In the genomic region with DNA sequence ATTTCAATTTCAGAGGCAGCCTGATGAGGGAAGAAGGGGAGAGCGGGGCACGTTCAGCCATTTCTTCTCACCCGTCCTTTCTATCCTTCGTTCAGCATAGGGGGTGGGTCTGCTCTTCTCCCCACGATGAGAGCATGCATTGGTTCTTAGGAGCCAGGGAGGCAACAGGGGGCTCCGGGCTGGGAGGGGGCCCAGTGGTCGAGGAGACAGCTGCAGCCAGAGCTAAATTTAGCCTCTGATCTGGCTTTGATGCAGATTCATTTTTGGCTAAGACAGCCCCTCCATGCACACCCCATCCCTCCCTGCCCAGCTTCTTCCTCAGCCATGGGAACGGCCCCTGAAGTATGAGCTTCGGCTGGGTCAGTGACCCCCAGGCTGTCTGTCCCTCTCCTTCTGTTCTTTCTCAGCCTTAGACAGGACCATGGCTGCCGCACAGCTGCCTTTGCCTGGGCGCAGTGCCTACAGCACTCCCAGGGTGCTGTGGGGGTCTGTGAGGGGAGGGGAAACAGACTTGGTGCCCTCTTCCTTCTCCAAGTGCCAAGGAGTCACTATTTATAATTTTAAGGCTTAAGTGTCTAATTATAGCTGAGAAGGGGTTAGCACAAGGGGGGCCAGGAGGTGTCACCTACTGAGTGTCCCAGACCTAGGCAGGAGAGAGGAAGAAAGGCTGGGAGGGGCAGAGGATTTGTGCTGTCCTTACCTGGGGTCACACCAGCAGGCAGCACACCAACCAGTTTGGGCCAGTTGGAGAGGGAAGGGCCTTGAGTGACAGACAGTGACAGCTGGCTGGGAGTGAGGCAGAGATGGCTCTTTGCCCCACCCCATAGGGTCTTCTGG, we compare ENCODE assay signal across 10 mouse cellular contexts. TPM values are rescaled to one million over a fixed set of nuclear protein-coding genes. Genes with fewer than 3 reads are reported as not detected.
A peak's percentile ranks its signal among the peaks of the same experiment; 100 is the strongest.
DNase-seq lines count a peak whose midpoint lies in the region; TF ChIP-seq lines count a peak whose summit lies in the region.
"Had no signal": no experiment of that assay in that cellular context is flagged by ENCODE, and none has a peak within 500 bp of the region (broad histone marks: within the 10 kb centered on the region; RNA-seq: fewer than 3 reads in every experiment).

No protein-coding gene starts in this region.

- H3K9me3 ChIP-seq in ES-Bruce4 (replicated peaks; ENCODE audit: control insufficient read depth, insufficient read depth, low read length, poor library complexity, severe bottlenecking) = no peaks in the 10 kb centered on the region
- no peaks in the 10 kb centered on the region for H3K9me3 ChIP-seq in midbrain, embryonic 10.5 days (replicated peaks)
- H3K9me3 ChIP-seq: megakaryocyte, embryonic 14.5 days had no signal

- no peak for TF ChIP-seq POLR2A in ES-Bruce4 (IDR thresholded peaks at IDR 0.05; ENCODE audit: insufficient read depth, low read length)

- no peaks in the 10 kb centered on the region for H3K36me3 ChIP-seq in ES-Bruce4 (ENCODE audit: control insufficient read depth, insufficient read depth, low read length, poor library complexity, severe bottlenecking)
- peaks cover 47% of the 10 kb centered on the region for H3K36me3 ChIP-seq in midbrain, embryonic 10.5 days

- H3K9ac ChIP-seq in ES-Bruce4 (ENCODE audit: low read depth, poor library complexity, severe bottlenecking) = no peak overlapping the region

- no peak overlapping the region for H3K4me3 ChIP-seq in ES-Bruce4 (ENCODE audit: low read depth, low read length)
- H3K4me3 ChIP-seq in midbrain, embryonic 10.5 days = peak overlapping the region; percentile 84; the same call in 1 of the 2 replicates
- H3K4me3 ChIP-seq: erythroblast, embryonic 14.5 days; megakaryocyte, embryonic 14.5 days had no signal

- DNase-seq in cerebellum, postnatal 10 days = peak; percentile 80 to 85
- no peak for DNase-seq in cerebellum, adult 9-10 months
- DNase-seq in gastrocnemius, postnatal 36 days = peak; percentile 61 to 72
- no peak for DNase-seq in midbrain, embryonic 10.5 days (ENCODE audit: low spot score)
- DNase-seq in adrenal gland, postnatal 4 days (ENCODE audit: low spot score in 2 of 2) = no peak
- no peak for DNase-seq in thymus, adult 18-20 months
- no peak for DNase-seq in layer of hippocampus, postnatal 14 days (ENCODE audit: low spot score in 2 of 2)

- intact Hi-C loops in gastrocnemius, postnatal 36 days (cut with DNase I) = no loop called here

- no peaks in the 10 kb centered on the region for H3K27me3 ChIP-seq in ES-Bruce4 (ENCODE audit: control insufficient read depth, insufficient read depth, low read length, poor library complexity, severe bottlenecking)
- peaks cover 41% of the 10 kb centered on the region for H3K27me3 ChIP-seq in midbrain, embryonic 10.5 days (ENCODE audit: low read depth, poor library complexity, severe bottlenecking)

- no peak for TF ChIP-seq CTCF in ES-Bruce4 (IDR thresholded peaks at IDR 0.05; ENCODE audit: low read depth, low read length)

- H3K4me1 ChIP-seq in ES-Bruce4 (ENCODE audit: control insufficient read depth, insufficient read depth, low read length) = peaks cover 18% of the 10 kb centered on the region
- peaks cover 50% of the 10 kb centered on the region for H3K4me1 ChIP-seq in midbrain, embryonic 10.5 days

- peak; percentile 77; the same call in 1 of the 2 replicates for TF ChIP-seq EP300 in ES-Bruce4 (IDR thresholded peaks at IDR 0.05; ENCODE audit: insufficient read depth, low read depth, low read length)

- H3K27ac ChIP-seq in ES-Bruce4 (ENCODE audit: insufficient read depth, low read length) = no peak overlapping the region
- no peak overlapping the region; the same call in 1 of the 2 replicates for H3K27ac ChIP-seq in midbrain, embryonic 10.5 days (replicated peaks)

- 72% methylated on average over 11 of the region's 11 CpGs for WGBS in midbrain, embryonic 10.5 days

RNA-seq across cellular contexts. Expression of a gene that starts 3.4 kb away (rescaled TPM):
- polyA plus RNA-seq in ES-Bruce4 (2011; ENCODE audit: insufficient read depth, insufficient read length, low read depth, missing spikeins) = 13.3 and 18.8 TPM in 2 replicates
- 10 to 100 TPM; 96.3 to 98.2 TPM for total RNA-seq in gastrocnemius, postnatal 36 days (2021)
- 7.6 and 10.8 TPM in 2 replicates for polyA plus RNA-seq in midbrain, embryonic 10.5 days (2016; fragmentation: Nextera tagmentation; extraction: Ambion mirVana)
- total RNA-seq in adrenal gland, postnatal 4 days (2021) = 10 to 100 TPM; 15.3 to 15.4 TPM
- total RNA-seq in layer of hippocampus, postnatal 14 days (2021) = 10 to 100 TPM; 48.6 to 52.6 TPM

RNA-seq across cellular contexts. Expression of a gene that starts 21.5 kb away (rescaled TPM):
- polyA plus RNA-seq in ES-Bruce4 (2011; ENCODE audit: insufficient read depth, insufficient read length, low read depth, missing spikeins) = not detected in 2 replicates
- under 1 TPM; 0.38 to 0.69 TPM for total RNA-seq in gastrocnemius, postnatal 36 days (2021)
- 1.8 and 3.0 TPM in 2 replicates for polyA plus RNA-seq in midbrain, embryonic 10.5 days (2016; fragmentation: Nextera tagmentation; extraction: Ambion mirVana)
- total RNA-seq in adrenal gland, postnatal 4 days (2021) = 1 to 10 TPM; 2.9 to 3.4 TPM
- total RNA-seq in layer of hippocampus, postnatal 14 days (2021) = 1 to 10 TPM; 2.3 to 3.0 TPM

RNA-seq across cellular contexts. Expression of a gene that starts 29.7 kb away (rescaled TPM):
- polyA plus RNA-seq in ES-Bruce4 (2011; ENCODE audit: insufficient read depth, insufficient read length, low read depth, missing spikeins) = 4.0 and 5.7 TPM in 2 replicates
- 1 to 10 TPM; 6.4 to 8.2 TPM for total RNA-seq in gastrocnemius, postnatal 36 days (2021)
- polyA plus RNA-seq in midbrain, embryonic 10.5 days (2016; fragmentation: Nextera tagmentation; extraction: Ambion mirVana) = 13.5 and 17.0 TPM in 2 replicates
- 10 to 100 TPM; 10.7 to 11.5 TPM for total RNA-seq in adrenal gland, postnatal 4 days (2021)
- total RNA-seq in layer of hippocampus, postnatal 14 days (2021) = 10 to 100 TPM; 22.5 to 22.8 TPM

RNA-seq across cellular contexts. Expression of a gene that starts 29.8 kb away (rescaled TPM):
- polyA plus RNA-seq in ES-Bruce4 (2011; ENCODE audit: insufficient read depth, insufficient read length, low read depth, missing spikeins) = 48.5 and 52.1 TPM in 2 replicates
- 10 to 100 TPM; 21.7 to 27.3 TPM for total RNA-seq in gastrocnemius, postnatal 36 days (2021)
- polyA plus RNA-seq in midbrain, embryonic 10.5 days (2016; fragmentation: Nextera tagmentation; extraction: Ambion mirVana) = 79.5 and 88.6 TPM in 2 replicates
- 10 to 100 TPM; 53.4 to 53.9 TPM for total RNA-seq in adrenal gland, postnatal 4 days (2021)
- 10 to 100 TPM; 39.6 to 41.2 TPM for total RNA-seq in layer of hippocampus, postnatal 14 days (2021)

RNA-seq across cellular contexts. Expression of a gene that starts 39.4 kb away (rescaled TPM):
- 0.90 TPM in 1 of 2 replicates, not detected in the other for polyA plus RNA-seq in ES-Bruce4 (2011; ENCODE audit: insufficient read depth, insufficient read length, low read depth, missing spikeins)
- total RNA-seq in gastrocnemius, postnatal 36 days (2021) = 100 to 1,000 TPM; 623 to 679 TPM
- 0.27 and 0.88 TPM in 2 replicates for polyA plus RNA-seq in midbrain, embryonic 10.5 days (2016; fragmentation: Nextera tagmentation; extraction: Ambion mirVana)
- 1 to 10 TPM; 3.7 to 7.8 TPM for total RNA-seq in adrenal gland, postnatal 4 days (2021)
- total RNA-seq in layer of hippocampus, postnatal 14 days (2021) = 1 to 10 TPM in 1 of 2 experiments, under 1 TPM in 1; 0.83 to 1.5 TPM
- polyA plus RNA-seq: erythroblast, embryonic 14.5 days had no signal

Comparison
In these comparisons a context has a peak if more than half of its experiments do, and no peak if none do; other contexts are left out.
1. DNase-seq: peak in cerebellum, postnatal 10 days (2 of 2) and gastrocnemius, postnatal 36 days (2 of 2); none in cerebellum, adult 9-10 months (single experiment), midbrain, embryonic 10.5 days (single experiment), adrenal gland, postnatal 4 days (0 of 2), thymus, adult 18-20 months (0 of 2) and layer of hippocampus, postnatal 14 days (0 of 2).